Mouse (Mus musculus) ES-E14 (cell line): ENCODE results near the gene Gm40460. TPM values are rescaled to one million over a fixed set of nuclear protein-coding genes. Genes with fewer than 3 reads are reported as not detected.
A peak's percentile ranks its signal among the peaks of the same experiment; 100 is the strongest.
"Not testable (repeated sequence)": the region's sequence is repeated elsewhere in the genome, so short reads cannot be mapped to it uniquely, and the experiment has no call there.

Experiments
- DNase-seq: peaks from one replicate; pipeline ENCODE4 v3.0.0-alpha.2; 2013; ENCODE audit warnings: low read depth, low spot score
- H3K27ac ChIP-seq: 2 replicates; pipeline ENCODE4 v1.5.1; 2012; ENCODE audit warnings: low read depth, mild to moderate bottlenecking, low read length, moderate library complexity, mixed read lengths; ENCODE audit not compliant: poor library complexity, insufficient read depth, severe bottlenecking
- H3K36me3 ChIP-seq: 2 replicates; pipeline ENCODE4 v1.6.1; 2012; ENCODE audit warnings: mild to moderate bottlenecking, low read length, moderate library complexity, mixed read lengths; ENCODE audit not compliant: control insufficient read depth, poor library complexity, insufficient read depth, severe bottlenecking
- H3K4me1 ChIP-seq, 2 experiments: fragments of 150-350 bp in 1 of 2; sonication (generic) in 1 of 2; 2 replicates each; pipeline ENCODE4 v1.6.1; 2012; ENCODE audit warnings: low read length in 2 of 2, mild to moderate bottlenecking in 1 of 2, mixed read lengths in 1 of 2; ENCODE audit not compliant: control insufficient read depth in 2 of 2, insufficient read depth in 2 of 2, poor library complexity in 1 of 2
- H3K4me3 ChIP-seq, 2 experiments: fragments of 150-350 bp in 1 of 2; sonication (generic) in 1 of 2; 2 replicates each; pipeline ENCODE4 v1.5.1; 2012; ENCODE audit warnings: low read length in 2 of 2, low read depth in 1 of 2, mild to moderate bottlenecking in 1 of 2, mixed read lengths in 1 of 2; ENCODE audit not compliant: insufficient read depth in 1 of 2, poor library complexity in 1 of 2, severe bottlenecking in 1 of 2
- H3K9ac ChIP-seq: 2 replicates; pipeline ENCODE4 v1.6.1; 2012; ENCODE audit warnings: low read depth, mild to moderate bottlenecking, low read length, mixed read lengths; ENCODE audit not compliant: poor library complexity, insufficient read depth, severe bottlenecking
- H3K9me3 ChIP-seq: fragments of 150-350 bp; sonication (generic); 2 replicates; pipeline ENCODE4 v1.6.1; 2012; ENCODE audit warnings: low read depth, mild to moderate bottlenecking, low read length; ENCODE audit not compliant: control insufficient read depth, insufficient read depth
- CHD2 ChIP-seq: IDR thresholded peaks from 2 replicates; pipeline ENCODE4 v1.6.1; 2014; ENCODE audit warnings: mild to moderate bottlenecking, low read depth, low read length, inconsistent platforms
- HCFC1 ChIP-seq: IDR thresholded peaks from 2 replicates; pipeline ENCODE4 v1.6.1; 2012; ENCODE audit warnings: low read length, inconsistent platforms, borderline replicate concordance; ENCODE audit not compliant: insufficient read depth
- MAFK ChIP-seq: IDR thresholded peaks from 2 replicates; pipeline ENCODE4 v1.6.1; 2014; ENCODE audit warnings: mild to moderate bottlenecking, low read depth, low read length, inconsistent platforms; ENCODE audit not compliant: insufficient read depth
- ZC3H11A ChIP-seq: IDR thresholded peaks from 2 replicates; pipeline ENCODE4 v1.6.1; 2012; ENCODE audit warnings: low read depth, mild to moderate bottlenecking, inconsistent platforms, low read length, borderline replicate concordance
- ZNF384 ChIP-seq: IDR thresholded peaks from 2 replicates; pipeline ENCODE4 v1.6.1; 2012; ENCODE audit warnings: low read depth, low read length, inconsistent platforms
- in situ Hi-C, 2 experiments: fragments of 600-800 bp; cut with MboI; formaldehyde crosslinking; loops; one replicate each; pipeline ENCODE4 v1.15.1; 2025; ENCODE audit warnings: low sequenced_read_pairs in 2 of 2, inconsistent platforms in 1 of 2; ENCODE audit not compliant: unreplicated experiment in 2 of 2
- total RNA-seq: library from RNA; depleted of rRNA; stranded (reverse); fragments of 300-350 nt; gene quantifications from 2 replicates; pipeline ENCODE4 v1.2.3, GENCODE M21; 2012; rRNA removed

Gm40460 gene
- total RNA-seq, result not detected in 2 replicates

GRCm38 (mm10) chr7:142240978-142241377 is at the start of gene Gm40460:
Gene Gm40460, minus strand, starts transcription at chr7:142241078.
- Histone ChIP-seq H3K4me3 (no peak within 1 kb of the TSS), H3K36me3 (no peaks in the 10 kb centered on the region), H3K9ac (no peak within 1 kb of the TSS), H3K9me3 (no peaks in the 10 kb centered on the region; the same call in 1 of the 2 replicates), H3K4me1 (no peaks in the 10 kb centered on the region), H3K27ac (no peak within 1 kb of the TSS)
- TF ChIP-seq ZC3H11A (no peak), MAFK (no peak), HCFC1 (no peak), CHD2 (no peak), ZNF384 (no peak)
- DNase-seq, result no peak
- in situ Hi-C loops, result no loop called here

GRCm38 (mm10) chr7:142285910-142286612 is 45.2 kb upstream of the Gm40460 start:
- H3K4me3 ChIP-seq, H3K4me1 ChIP-seq, in situ Hi-C loops, H3K9ac ChIP-seq, H3K36me3 ChIP-seq, H3K9me3 ChIP-seq, H3K27ac ChIP-seq, DNase-seq: not testable (repeated sequence)

- H3K4me3 ChIP-seq, result no peak overlapping the region
- no peaks in the 10 kb centered on the region for H3K36me3 ChIP-seq
- DNase-seq, result no peak
- in situ Hi-C loops, result no loop called here
- H3K9ac ChIP-seq, result no peak overlapping the region
- no peak for TF ChIP-seq ZNF384
- TF ChIP-seq CHD2, result no peak
- TF ChIP-seq ZC3H11A, result no peak
- no peak for TF ChIP-seq MAFK
- TF ChIP-seq HCFC1, result no peak
- H3K4me1 ChIP-seq, result peaks cover 0 to 3% of the 10 kb centered on the region in 2 experiments; a peak in 1 of 4 replicates
- H3K9me3 ChIP-seq, result no peaks in the 10 kb centered on the region
- H3K27ac ChIP-seq, result no peak overlapping the region
Observed at GRCm38 (mm10) chr7:142285130-142285835, 44.4 kb upstream of the Gm40460 start.

- no peaks in the 10 kb centered on the region for H3K9me3 ChIP-seq
- H3K4me1 ChIP-seq, result peaks cover 0 to 3% of the 10 kb centered on the region in 2 experiments; a peak in 1 of 4 replicates
- no peak overlapping the region for H3K27ac ChIP-seq
- in situ Hi-C loops, result no loop called here
- peak overlapping the region; percentile 70 for H3K9ac ChIP-seq
- peak overlapping the region; percentile 63 to 69 for H3K4me3 ChIP-seq
- DNase-seq, result peak; percentile 95
- no peaks in the 10 kb centered on the region for H3K36me3 ChIP-seq
- TF ChIP-seq ZNF384 (no peak), HCFC1 (peak; percentile 61)
Observed at GRCm38 (mm10) chr7:142284615-142285080, 43.8 kb upstream of the Gm40460 start.
